Mouse (Mus musculus) heart, embryonic 11.5 days (tissue): ENCODE measurements around the gene Krt33a. TPM values are rescaled to one million over a fixed set of nuclear protein-coding genes. Genes with fewer than 3 reads are reported as not detected.

Experiments
- ATAC-seq: fragments of 200-750 bp; cut with Nextera tagmentation; replicated peaks from 2 replicates; pipeline ENCODE4 v1.8.0; 2017; ENCODE audit warnings: moderate library complexity; ENCODE audit not compliant: insufficient number of reproducible peaks, low FRiP score, low TSS enrichment
- H3K27ac ChIP-seq: fragments of 300-500 bp; sonication (generic); 2 replicates; pipeline ENCODE4 v1.5.1; 2014; ENCODE audit warnings: mild to moderate bottlenecking, low read depth, low read length
- H3K27me3 ChIP-seq: fragments of 300-500 bp; sonication (generic); 2 replicates; pipeline ENCODE4 v1.6.1; 2014; ENCODE audit warnings: mild to moderate bottlenecking, low read length, mixed read lengths; ENCODE audit not compliant: control insufficient read depth, insufficient read depth
- H3K36me3 ChIP-seq: fragments of 300-500 bp; sonication (generic); 2 replicates; pipeline ENCODE4 v1.6.1; 2014; ENCODE audit warnings: mild to moderate bottlenecking, low read length, moderate library complexity, mixed read lengths; ENCODE audit not compliant: control insufficient read depth, insufficient read depth
- H3K4me1 ChIP-seq: fragments of 300-500 bp; sonication (generic); 2 replicates; pipeline ENCODE4 v1.6.1; 2014; ENCODE audit warnings: low read length; ENCODE audit not compliant: control insufficient read depth, insufficient read depth
- H3K4me2 ChIP-seq: fragments of 300-500 bp; sonication (generic); 2 replicates; pipeline ENCODE4 v1.6.1; 2014; ENCODE audit warnings: mild to moderate bottlenecking, moderate library complexity
- H3K4me3 ChIP-seq: fragments of 300-500 bp; sonication (generic); 2 replicates; pipeline ENCODE4 v1.5.1; 2014; ENCODE audit warnings: low read depth, low read length
- H3K9ac ChIP-seq: fragments of 300-500 bp; sonication (generic); 2 replicates; pipeline ENCODE4 v1.6.1; 2014; ENCODE audit warnings: mild to moderate bottlenecking, low read depth, low read length, moderate library complexity
- H3K9me3 ChIP-seq: fragments of 300-500 bp; sonication (generic); replicated peaks from 2 replicates; pipeline ENCODE4 v1.6.1; 2016; ENCODE audit warnings: low read length; ENCODE audit not compliant: control insufficient read depth
- WGBS: fragments of 180-500 bp; shearing (Covaris S2); extraction: QIAGEN DNeasy Blood & Tissue Kit; methylation state at CpG from one replicate; pipeline ENCODE4 v1.1.7; 2014; ENCODE audit not compliant: insufficient replicate concordance; 5-methylcytosine and 5-hydroxymethylcytosine counted together
- polyA plus RNA-seq: library from polyadenylated mRNA; unstranded; fragments of >200 nt; fragmentation: Nextera tagmentation; extraction: Ambion mirVana; gene quantifications from 2 replicates; pipeline ENCODE4 v1.2.1, GENCODE M21; 2014

The Krt33a gene
- polyA plus RNA-seq, 1 experiment from 2014 or later: not detected

- WGBS: 59% methylated on average over 4 of the region's 4 CpGs
- ATAC-seq: no peak
- H3K4me3 ChIP-seq: no peak overlapping the region
- H3K4me1 ChIP-seq: no peaks in the 10 kb centered on the region
- no peak overlapping the region for H3K27ac ChIP-seq
- no peak overlapping the region for H3K9ac ChIP-seq
- H3K4me2 ChIP-seq: no peak overlapping the region
- H3K9me3 ChIP-seq: no peaks in the 10 kb centered on the region
- peaks cover 19% of the 10 kb centered on the region for H3K27me3 ChIP-seq
- no peaks in the 10 kb centered on the region for H3K36me3 ChIP-seq
Measured at GRCm38 (mm10) chr11:99994384-99994661, 21.7 kb downstream of the Krt33a start.

GRCm38 (mm10) chr11:99993620-99994383 is 22.2 kb downstream of the Krt33a start, which contains the start of gene Krtap17-1:
TSS of gene Krtap17-1 (minus strand) at chr11:99993994.
- no peak within 1 kb of the TSS for H3K9ac ChIP-seq
- no peaks in the 10 kb centered on the region for H3K9me3 ChIP-seq
- peak within 1 kb of the TSS; percentile 29; the same call in 1 of the 2 replicates for H3K4me2 ChIP-seq
- H3K27me3 ChIP-seq: peaks cover 19% of the 10 kb centered on the region
- H3K27ac ChIP-seq: no peak within 1 kb of the TSS
- no peak within 1 kb of the TSS for H3K4me3 ChIP-seq
- ATAC-seq: no peak
- no peaks in the 10 kb centered on the region for H3K36me3 ChIP-seq
- 23% methylated on average over 26 of the region's 26 CpGs for WGBS
- no peaks in the 10 kb centered on the region for H3K4me1 ChIP-seq

DNA sequence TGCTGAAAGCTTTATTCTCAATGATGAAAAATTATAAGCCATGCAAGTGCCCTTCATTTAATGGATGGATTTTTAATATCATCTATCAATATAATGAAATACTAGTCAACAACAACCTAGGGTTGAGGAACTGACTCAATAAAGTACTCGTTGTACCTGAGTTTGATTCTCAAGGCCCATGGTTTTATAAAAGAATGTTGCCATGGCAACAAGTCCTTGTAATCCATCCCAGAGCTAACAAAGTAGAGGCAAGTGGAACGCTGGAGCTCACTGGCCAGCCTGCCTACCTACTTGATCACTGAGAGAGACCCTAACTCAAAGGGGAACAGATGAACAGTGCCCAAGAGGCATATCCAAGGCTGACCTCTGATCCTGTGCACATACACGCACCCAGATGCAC is 25.4 kb downstream of the Krt33a start:
- Histone ChIP-seq H3K4me2 (no peak overlapping the region), H3K4me1 (no peaks in the 10 kb centered on the region), H3K27ac (no peak overlapping the region), H3K4me3 (no peak overlapping the region), H3K9ac (no peak overlapping the region), H3K36me3 (no peaks in the 10 kb centered on the region), H3K27me3 (peaks cover 19% of the 10 kb centered on the region), H3K9me3 (no peaks in the 10 kb centered on the region)
- no peak for ATAC-seq
- 72% methylated on average over 3 of the region's 3 CpGs for WGBS

- H3K4me3 ChIP-seq: no peak overlapping the region
- H3K9ac ChIP-seq: no peak overlapping the region
- peaks cover 22% of the 10 kb centered on the region for H3K27me3 ChIP-seq
- H3K4me2 ChIP-seq: no peak overlapping the region
- no peak overlapping the region for H3K27ac ChIP-seq
- no peak for ATAC-seq
- H3K4me1 ChIP-seq: no peaks in the 10 kb centered on the region
- H3K9me3 ChIP-seq: no peaks in the 10 kb centered on the region
- WGBS: 70% methylated on average over 6 of the region's 6 CpGs
- H3K36me3 ChIP-seq: no peaks in the 10 kb centered on the region
Measured at GRCm38 (mm10) chr11:99989881-99990405, 26.1 kb downstream of the Krt33a start.

DNA sequence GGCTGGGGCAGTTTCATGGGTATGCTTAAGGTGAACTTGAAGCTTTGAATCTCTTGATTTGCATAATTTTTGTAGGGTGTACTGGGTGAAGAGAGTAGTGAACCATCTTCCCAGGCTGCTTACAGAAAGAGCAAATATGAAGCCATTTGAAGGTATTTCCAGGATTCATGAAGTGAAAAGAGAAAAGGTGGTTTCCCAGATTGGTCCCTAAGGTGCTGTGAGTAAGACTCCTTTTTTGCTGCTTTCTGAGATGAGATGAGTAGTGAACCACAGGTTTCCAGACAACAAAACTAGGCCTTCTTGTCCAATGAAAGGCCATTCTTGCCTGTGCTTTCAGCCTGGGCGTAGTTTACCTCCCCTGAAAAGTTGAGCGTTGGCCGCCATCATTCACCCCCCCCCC is 27.5 kb downstream of the Krt33a start:
- ATAC-seq: no peak
- Histone ChIP-seq H3K27me3 (peaks cover 14% of the 10 kb centered on the region), H3K9ac (no peak overlapping the region), H3K4me3 (no peak overlapping the region), H3K4me1 (no peaks in the 10 kb centered on the region), H3K4me2 (no peak overlapping the region), H3K36me3 (no peaks in the 10 kb centered on the region), H3K9me3 (no peaks in the 10 kb centered on the region), H3K27ac (no peak overlapping the region)
- WGBS: 92% methylated on average over 3 of the region's 3 CpGs

- Histone ChIP-seq H3K9me3 (no peaks in the 10 kb centered on the region), H3K4me2 (no peak within 1 kb of the TSS), H3K27ac (no peak within 1 kb of the TSS), H3K4me1 (no peaks in the 10 kb centered on the region), H3K27me3 (0 out of 2 replicates have a peak, but pooled peaks cover 4% of the 10 kb centered on the region), H3K9ac (no peak within 1 kb of the TSS), H3K36me3 (no peaks in the 10 kb centered on the region), H3K4me3 (no peak within 1 kb of the TSS)
- WGBS: 76% methylated on average over 8 of the region's 8 CpGs
- ATAC-seq: no peak
Measured at GRCm38 (mm10) chr11:99986180-99986647, 29.8 kb downstream of the Krt33a start, which contains the start of gene Krtap16-1. TSS of gene Krtap16-1 (minus strand) at chr11:99986597.

GRCm38 (mm10) chr11:99985291-99986092 is 30.5 kb downstream of the Krt33a start:
- 76% methylated on average over 20 of the region's 20 CpGs for WGBS
- Histone ChIP-seq H3K4me1 (no peaks in the 10 kb centered on the region), H3K4me3 (no peak overlapping the region), H3K4me2 (no peak overlapping the region), H3K9me3 (no peaks in the 10 kb centered on the region), H3K36me3 (no peaks in the 10 kb centered on the region), H3K27me3 (0 out of 2 replicates have a peak, but pooled peaks cover 4% of the 10 kb centered on the region), H3K27ac (no peak overlapping the region), H3K9ac (no peak overlapping the region)
- no peak for ATAC-seq

DNA sequence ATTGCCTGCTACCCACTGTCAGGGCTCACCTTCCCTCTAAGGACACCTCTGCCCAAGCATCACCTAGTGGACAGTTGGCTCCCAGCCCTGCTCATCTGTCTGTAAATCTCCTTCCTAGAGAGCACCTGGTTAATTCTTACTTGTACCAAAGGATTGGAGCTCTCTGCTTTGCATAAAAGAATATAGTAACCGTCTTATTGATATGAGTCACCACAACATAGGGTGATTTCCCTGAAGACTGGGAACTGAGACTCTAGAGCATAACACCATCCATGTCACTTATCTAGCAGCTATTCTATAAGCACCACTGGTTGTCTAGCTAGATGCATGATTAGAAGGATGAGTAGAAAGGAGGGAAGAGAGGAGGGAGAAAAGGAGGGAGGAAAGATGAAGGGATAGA is 32.6 kb downstream of the Krt33a start:
- Histone ChIP-seq H3K27me3 (0 out of 2 replicates have a peak, but pooled peaks cover 4% of the 10 kb centered on the region), H3K9ac (no peak overlapping the region), H3K4me2 (no peak overlapping the region), H3K36me3 (no peaks in the 10 kb centered on the region), H3K4me1 (no peaks in the 10 kb centered on the region), H3K27ac (no peak overlapping the region), H3K9me3 (no peaks in the 10 kb centered on the region), H3K4me3 (no peak overlapping the region)
- ATAC-seq: no peak
- WGBS: 82% methylated on average over 1 of the region's 1 CpGs
